Mouse (Mus musculus) kidney, postnatal 14 days (tissue): ENCODE measurements at regions not wholly inside any gene's neighbourhood (a gene's known extent, or its start where the extent isn't known, plus 50 kb on each side); places are given as distances from the start of the nearest gene placed in this dataset.

Experiments
- DNase-seq: peaks from one replicate; pipeline ENCODE4 v3.0.0; 2022; ENCODE audit warnings: mixed read lengths

DNA sequence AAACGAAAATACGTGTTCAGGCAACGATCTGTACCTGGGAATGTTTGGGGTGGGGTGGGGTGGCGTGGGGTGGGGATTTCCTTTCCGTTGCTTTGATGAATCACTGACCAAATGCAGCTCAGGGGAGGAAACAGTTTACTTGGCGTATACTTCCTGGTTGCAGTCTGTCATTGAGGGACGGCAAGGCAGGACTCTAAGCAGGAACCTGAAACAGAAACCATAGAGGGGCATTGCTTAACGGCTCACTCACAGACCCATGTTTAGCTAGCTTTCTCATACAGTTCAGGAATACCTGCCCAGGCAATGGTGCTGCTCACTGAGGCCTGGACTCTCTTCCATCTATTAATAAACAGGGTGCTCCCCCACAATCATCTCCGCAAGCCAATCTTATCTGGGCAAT is 55.1 kb upstream of the Smox start:
- DNase-seq = no peak

DNA sequence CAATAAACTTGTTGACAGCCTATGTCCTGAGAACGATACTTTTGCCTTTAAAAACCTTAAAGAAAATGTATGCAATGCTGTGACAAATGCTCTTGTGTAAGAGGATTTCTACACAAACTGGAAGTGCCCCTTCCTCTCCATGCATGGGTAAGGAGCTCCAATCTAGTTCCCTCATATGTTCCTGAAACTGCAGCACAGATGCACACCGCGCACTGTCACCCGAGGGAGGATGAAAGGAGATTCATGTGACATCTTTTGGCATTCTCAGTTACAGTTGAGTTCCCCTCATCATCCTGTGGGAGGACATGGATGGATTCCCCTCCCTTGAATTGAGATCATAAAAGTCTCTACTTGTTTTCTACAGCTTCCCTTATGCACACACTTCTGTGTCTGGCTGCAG is 60.8 kb upstream of the Smox start:
- no peak for DNase-seq

DNA sequence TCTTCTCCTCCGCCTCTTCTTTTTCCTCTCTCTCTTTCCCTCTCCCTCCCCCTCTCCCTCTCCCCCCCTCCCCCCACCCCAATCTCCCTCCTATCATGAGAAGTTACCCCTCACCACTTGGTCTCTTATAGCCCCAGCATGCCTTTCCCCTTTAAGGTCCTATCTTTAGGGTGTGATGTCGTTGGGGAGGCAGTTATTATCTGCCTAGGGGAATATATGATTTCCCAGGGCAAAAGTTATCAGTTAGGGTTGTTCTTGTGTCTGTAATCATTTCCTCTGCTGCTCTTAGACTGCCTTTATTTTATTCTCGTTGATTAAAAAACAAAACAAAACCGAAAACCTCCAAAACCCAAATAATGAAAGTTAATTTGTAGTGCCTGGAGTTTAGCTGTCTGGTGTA is 63.2 kb upstream of the Smox start:
- DNase-seq = no peak

DNA sequence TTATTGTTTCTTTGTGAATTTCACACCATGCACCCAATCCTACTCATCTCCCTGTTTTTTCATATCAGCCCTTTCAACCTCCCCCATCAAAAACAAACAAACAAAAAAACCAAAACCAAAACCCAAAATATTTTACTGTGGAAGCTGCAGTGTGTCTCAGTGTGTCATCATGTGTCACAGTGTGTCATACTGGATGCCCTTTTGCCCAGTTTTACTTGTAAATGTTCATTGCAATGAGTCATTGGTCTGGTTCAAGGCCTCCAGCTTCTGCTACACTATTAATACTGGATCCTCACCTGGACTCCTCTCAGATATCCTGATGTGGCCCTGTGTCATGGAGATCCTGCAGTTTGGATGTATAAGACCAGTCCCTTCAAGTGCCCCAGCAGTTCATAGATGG is 64.4 kb upstream of the Smox start:
- no peak for DNase-seq

DNA sequence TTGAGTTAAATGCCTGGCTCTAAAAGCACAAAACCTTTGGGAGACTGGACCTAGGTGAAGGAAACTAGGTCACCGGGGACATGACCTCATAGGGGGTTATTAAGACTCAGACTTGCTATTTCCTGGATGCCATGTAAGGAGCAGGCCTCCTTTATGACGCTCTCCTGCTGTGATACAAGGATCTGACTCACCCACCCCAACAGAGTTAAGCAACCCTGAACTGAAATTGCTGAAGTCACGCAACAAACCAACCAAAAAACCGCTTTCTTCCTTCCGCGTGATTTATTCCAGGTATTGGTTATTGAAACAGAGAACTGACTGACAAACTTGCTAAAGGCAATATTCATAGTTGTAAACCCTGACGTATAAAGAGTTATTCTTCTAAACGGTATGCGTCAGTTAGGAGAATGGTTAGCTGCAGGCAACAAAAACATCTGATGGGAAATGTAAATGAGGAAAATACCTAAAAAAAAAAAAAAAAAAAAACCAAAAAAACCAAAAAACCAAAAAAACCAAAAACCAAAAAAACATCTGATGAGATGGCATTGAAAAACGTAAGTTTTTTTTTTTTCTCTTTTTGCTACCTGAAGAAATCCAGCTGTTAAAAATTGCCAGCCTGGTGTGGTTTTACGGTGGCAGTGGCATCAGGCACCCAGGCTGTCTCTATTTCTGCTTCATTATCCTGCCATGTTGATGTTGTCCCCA is 67.5 kb upstream of the Smox start:
- DNase-seq = no peak

DNA sequence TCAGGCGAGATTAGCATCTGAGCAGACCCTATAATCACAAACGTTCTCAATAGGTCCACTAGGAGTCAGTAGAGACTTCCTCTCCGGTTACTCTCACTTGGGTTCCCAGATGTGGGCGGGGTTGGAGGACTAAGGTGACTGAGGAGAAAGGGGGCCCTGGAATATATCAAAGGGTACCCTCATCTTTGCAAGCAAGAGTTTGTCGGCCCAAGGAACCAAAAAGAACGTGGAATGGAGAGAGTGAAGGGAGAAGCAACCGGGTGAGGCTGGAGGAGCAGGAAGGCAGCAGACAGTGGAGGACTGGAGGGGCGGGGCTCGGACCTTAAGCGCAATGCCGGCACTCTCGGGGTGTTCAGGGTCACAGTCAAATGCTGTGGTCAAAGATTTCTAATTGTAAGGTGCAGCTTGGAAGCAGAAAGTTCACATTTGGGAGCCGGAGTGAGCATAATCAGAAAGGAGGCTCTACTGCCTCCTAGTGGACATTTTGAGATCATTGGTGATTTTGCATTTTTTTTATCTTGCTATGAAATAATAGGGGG is 68.3 kb upstream of the Smox start:
- DNase-seq = peak; percentile 76

DNA sequence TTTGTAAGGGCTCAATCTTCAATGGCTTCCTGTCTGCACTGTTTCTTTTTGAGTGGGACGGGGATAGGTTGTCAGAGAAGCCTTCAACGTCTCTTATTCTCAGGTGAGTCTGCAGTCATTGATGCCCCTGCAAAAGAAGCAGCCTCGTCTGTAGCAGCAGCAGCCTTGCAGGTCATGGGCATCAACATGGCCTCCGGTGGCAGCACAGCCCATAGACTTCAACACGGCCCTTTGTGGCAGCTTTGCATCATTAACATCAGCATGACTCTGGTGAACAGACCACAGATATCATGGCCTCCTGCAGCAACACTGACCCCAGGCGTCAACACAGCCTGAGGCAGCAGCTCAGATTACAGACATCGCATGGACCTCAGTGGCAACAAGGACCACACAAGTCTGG is 65.4 kb upstream of the Rnf24 start:
- DNase-seq = no peak

DNA sequence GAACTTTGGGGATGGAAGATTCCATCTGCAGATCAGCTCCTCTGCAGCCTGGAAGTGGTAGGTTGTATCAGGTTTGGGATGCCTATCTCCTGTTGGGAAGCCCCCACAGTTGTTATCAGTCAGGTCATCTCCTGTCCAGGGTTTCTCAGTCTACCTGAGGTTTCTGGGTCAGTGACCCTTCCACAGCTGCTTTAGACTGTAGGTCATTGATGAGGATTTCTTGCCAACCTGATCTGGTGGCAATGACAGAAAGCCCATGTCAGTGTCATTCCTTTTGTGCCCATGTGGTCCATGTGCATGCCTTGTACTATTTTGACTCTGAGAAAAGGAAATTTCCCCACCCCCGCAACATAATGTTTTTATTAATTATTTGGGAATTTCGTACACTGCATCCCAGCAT is 64.8 kb upstream of the Rnf24 start:
- no peak for DNase-seq

DNA sequence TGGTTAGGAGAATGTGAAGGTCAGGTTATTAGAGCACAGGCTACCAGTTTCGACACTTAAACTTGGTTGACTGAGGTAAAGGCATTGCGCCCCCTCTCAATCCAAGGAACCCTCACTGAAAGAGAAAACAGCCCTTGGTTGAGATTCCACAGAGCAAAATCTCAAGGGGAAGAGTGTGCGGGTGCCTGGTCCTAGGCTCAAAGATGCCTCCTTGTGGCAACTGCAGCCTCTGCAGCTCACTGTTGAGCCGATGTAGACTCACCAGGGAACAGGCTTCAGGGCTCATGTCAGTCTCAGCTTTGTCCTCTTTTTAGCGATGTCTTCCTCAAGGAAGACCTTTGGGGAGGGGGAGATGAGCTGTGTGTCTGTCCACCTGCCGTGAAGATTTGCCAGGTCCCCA is 63.8 kb upstream of the Rnf24 start:
- DNase-seq = peak; percentile 67

DNA sequence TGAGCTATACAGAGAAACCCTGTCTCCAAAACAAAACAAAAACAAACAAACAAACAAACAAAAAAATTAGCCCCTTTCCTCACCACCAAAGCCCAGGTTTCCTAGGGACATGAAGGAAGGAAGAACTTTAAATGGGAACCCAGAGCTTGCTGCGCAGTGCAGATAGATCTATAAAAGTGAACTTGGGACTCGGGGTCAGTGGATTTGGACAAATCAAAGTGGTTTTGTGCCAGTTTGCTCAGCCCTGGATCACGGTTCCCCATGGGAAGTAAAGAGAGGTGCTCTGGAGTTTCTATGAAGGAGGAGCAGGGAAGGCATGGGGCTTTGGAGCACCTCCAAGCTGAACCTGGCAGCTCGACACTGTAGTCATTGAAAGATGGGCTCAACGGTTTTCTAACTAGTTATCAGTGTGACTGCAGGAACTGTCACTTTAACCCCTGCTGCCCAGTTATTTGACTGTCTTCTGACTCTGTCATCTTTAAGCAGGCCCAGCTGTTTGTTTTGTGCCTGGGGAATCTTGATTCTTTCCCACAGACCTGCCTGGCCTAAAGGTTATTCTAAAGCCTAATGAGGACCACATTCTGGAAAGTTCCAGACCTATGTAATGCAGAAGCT is 58.3 kb upstream of the Rnf24 start:
- DNase-seq = no peak

DNA sequence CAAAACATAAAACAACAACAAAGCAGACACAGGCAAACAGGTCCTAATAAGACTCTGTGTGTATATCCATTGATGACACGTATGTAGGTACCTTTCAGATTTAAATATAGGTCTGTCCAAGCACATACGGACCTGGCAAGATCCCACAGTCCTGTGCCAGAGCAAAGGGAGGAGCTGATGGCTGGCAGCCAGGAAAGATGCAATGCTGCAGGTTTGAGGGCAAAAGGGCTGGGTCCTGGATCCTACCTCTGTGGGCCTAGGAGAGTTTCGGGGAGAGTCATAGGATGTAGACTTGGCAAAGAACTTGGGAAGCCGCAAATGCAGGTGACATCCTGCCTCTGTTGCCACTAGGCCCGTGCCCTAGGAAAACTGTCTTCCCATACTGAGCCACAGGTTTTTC is 54.6 kb upstream of the Rnf24 start:
- no peak for DNase-seq

DNA sequence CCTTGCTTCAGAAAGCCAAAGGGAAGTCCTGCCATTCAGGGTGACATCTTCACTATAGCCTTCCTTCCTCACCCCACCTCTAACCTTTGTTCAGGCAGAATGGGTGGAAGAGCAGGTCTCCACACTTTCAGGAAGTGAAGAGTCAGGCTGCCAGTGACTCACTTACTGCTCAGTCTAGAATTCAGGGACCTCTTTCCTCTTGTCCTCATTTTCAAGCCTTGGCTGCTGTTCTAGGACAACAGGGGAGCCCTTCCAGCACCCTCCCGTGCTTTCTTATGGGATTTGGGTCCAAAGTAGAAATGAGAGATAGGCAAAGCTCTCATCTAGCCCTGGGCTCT is 51.5 kb upstream of the Rnf24 start:
- no peak for DNase-seq

DNA sequence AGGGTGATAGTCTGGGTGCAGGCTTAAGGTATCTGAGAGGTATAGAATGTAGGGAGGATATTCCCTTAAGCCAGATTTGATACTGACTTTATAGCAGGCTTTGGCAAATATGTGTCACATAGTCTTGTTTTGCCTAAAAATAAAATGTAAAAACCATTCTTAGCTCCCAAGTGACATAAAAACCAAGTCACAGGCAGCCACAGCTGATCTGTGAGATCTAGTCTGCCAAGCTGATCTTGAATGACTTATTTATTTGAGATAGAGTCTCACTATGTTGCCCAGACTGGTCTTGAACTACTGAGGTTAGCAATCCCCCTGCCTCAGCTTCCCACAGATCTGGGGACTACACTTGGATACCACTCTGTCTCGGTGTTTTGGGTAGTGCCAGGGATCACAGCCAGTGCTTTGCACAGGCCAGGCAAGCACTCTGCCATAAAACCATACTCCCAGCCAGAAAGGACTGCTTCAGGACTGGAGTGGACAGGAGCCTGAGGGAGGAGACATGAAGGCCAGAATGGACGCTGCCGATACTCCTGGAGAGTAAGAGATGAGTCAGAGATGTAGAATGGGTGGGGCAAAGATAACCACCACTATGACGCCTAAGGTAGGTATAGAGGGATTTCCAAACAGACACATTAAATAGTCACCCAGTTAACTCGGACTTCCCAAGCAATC is 51.0 kb upstream of the Rnf24 start:
- DNase-seq = no peak
